Mouse (Mus musculus): ENCODE data around the gene Ptbp2. TPM values are rescaled to one million over a fixed set of nuclear protein-coding genes. Genes with fewer than 3 reads are reported as not detected.

Gene Ptbp2
- polyA plus RNA-seq, 1 experiment from 2014 or later = 240 TPM

DNA sequence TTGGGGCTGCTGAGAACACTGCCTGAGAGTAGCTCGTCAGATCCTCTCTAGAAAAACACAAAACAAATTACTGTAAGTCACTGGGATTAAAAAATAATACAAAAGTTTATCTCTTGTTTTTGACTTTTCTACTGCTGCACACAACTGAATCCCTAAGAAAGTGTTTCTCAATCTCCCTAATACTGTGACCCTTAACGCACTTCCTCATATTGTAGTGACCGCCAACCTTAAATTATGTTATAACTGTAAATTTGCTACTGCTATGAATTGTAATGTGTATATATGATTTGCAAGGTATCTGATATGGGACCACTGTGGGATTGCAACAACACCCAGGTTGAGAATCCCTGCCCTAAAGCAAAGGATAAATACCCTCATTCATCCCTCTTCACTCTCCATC lies 22.5 kb downstream of the Ptbp2 start:
- WGBS = 97% methylated on average over 3 of the region's 3 CpGs
- DNase-seq (ENCODE audit: extremely low spot score, low spot score) = no peak
- no peaks in the 10 kb centered on the region for H3K9me3 ChIP-seq
- peaks cover 46% of the 10 kb centered on the region for H3K36me3 ChIP-seq (replicated peaks)
- H3K4me3 ChIP-seq = no peak overlapping the region
- no peak overlapping the region for H3K27ac ChIP-seq
- H3K27me3 ChIP-seq (ENCODE audit: poor library complexity, severe bottlenecking) = no peaks in the 10 kb centered on the region
- H3K4me1 ChIP-seq = no peaks in the 10 kb centered on the region

DNA sequence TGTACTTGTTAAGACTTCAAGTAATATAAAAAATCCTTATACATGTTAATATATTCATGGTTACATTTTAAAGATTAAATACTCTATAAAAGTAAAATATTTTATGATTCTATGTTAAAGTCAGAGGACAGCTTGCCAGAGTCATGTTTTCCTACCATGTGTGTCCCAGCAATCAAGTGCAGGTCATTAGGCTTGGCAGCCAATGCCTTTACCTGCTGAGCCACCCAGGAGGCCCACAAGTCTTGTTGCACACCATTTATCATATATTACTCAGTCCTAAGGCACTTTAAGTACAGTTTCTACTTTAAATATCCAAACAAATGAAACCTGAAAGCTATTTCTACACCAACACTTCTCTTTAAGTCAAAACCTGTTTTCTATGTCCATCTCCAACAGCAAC lies 30.5 kb downstream of the Ptbp2 start:
- Histone ChIP-seq H3K36me3 (replicated peaks) (peaks cover 56% of the 10 kb centered on the region), H3K9me3 (no peaks in the 10 kb centered on the region), H3K27me3 (ENCODE audit: poor library complexity, severe bottlenecking) (no peaks in the 10 kb centered on the region), H3K27ac (no peak overlapping the region), H3K4me3 (no peak overlapping the region), H3K4me1 (no peaks in the 10 kb centered on the region)
- DNase-seq (ENCODE audit: extremely low spot score, low spot score) = no peak

DNA sequence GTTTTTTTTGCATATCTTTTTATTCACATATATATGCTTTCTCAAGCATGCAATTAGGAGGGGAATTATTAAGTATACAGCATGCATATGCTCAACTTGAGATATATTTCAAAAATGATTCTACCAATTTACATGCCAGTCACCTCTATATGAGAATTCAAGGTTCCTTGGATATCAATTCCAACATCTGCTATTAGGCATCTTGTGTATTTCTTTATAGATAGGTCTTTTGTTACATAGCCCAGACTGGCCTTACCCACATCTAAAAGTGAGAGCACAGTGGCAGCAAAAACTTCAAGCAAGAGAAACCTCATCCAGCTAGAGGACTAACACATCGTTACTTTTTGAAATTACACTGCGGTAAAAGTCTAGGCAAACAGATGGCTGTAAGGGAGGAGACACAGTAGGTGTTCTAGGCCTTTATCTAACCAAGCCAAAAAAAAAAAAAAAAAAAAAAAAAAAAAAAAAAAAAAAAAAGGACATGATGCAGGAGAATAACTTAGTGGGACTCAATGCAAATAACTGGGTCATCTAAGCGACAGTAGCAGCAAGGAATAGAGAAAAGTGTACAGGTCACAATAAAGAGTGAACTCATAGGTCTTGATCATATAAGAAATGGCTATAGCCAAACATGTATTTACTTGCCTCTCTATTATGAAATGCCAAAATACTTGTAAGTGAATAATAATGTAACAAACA lies 34.6 kb downstream of the Ptbp2 start:
- no peaks in the 10 kb centered on the region for H3K27me3 ChIP-seq (ENCODE audit: poor library complexity, severe bottlenecking)
- peaks cover 68% of the 10 kb centered on the region for H3K36me3 ChIP-seq (replicated peaks)
- H3K4me1 ChIP-seq = no peaks in the 10 kb centered on the region
- 85% methylated on average over 3 of the region's 3 CpGs for WGBS
- no peak overlapping the region for H3K27ac ChIP-seq
- H3K4me3 ChIP-seq = no peak overlapping the region
- no peak for DNase-seq (ENCODE audit: extremely low spot score, low spot score)
- no peaks in the 10 kb centered on the region for H3K9me3 ChIP-seq

DNA sequence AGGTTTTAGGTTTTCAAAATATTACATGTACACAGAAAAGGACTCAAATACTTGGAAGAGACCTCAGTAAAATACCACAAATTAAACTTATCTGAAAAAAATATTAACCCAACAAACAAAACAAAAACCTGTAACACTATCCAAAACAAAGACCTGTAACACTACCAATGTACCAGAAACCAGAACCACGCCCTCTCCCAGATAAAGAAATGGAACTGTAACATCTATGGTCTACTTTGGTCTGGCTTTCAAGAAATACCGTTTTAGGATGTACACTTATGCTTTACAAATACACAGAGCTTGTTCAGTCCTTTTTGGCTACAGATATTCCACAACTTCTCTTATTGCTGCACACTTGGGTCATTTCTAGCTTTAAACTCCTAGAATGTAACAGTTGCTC lies 35.1 kb downstream of the Ptbp2 start:
- Histone ChIP-seq H3K27me3 (ENCODE audit: poor library complexity, severe bottlenecking) (no peaks in the 10 kb centered on the region), H3K4me1 (no peaks in the 10 kb centered on the region), H3K9me3 (no peaks in the 10 kb centered on the region), H3K27ac (no peak overlapping the region), H3K36me3 (replicated peaks) (peaks cover 73% of the 10 kb centered on the region), H3K4me3 (no peak overlapping the region)
- 93% methylated on average over 2 of the region's 2 CpGs for WGBS
- DNase-seq (ENCODE audit: extremely low spot score, low spot score) = no peak

DNA sequence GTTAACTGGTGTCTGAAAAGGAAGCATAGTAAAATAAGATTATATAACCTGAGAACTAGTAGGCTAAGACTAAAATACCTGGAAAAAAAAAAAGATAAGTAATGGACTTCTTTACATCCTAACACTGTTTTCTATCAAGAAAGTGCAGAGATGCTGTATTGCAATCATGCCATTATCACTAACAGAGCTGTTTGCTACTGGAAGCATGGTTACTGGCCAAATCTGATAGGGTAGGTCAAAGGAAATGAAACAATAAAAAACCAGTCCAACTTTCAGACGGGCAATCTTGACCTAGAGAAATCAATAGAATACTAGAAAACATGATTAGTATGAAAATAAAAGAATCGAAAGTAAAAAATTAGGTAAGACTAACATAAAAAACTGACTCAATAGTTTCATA lies 37.6 kb downstream of the Ptbp2 start:
- Histone ChIP-seq H3K9me3 (no peaks in the 10 kb centered on the region), H3K27ac (no peak overlapping the region), H3K4me1 (no peaks in the 10 kb centered on the region), H3K27me3 (ENCODE audit: poor library complexity, severe bottlenecking) (no peaks in the 10 kb centered on the region), H3K4me3 (no peak overlapping the region), H3K36me3 (replicated peaks) (peaks cover 85% of the 10 kb centered on the region)
- DNase-seq (ENCODE audit: extremely low spot score, low spot score) = no peak
- over 99% methylated on average over 2 of the region's 2 CpGs for WGBS

DNA sequence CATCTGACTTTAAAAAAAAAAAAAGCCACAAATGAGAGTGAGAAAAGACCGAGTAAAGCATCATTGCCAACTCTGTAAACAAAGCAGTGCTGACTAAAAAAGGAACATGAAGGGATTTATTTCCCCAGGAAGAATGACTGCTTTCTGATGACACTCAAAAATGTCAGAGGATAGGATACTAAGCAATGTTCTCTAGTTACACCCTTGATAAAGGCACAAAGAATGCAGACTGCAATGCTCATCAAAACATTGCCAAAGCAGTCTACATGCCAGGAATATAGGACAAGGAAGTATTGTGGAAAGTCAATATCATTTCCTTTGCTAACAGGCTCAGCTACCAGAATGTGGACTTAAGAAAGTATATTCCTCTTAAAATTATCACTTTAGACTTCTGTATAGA lies 38.5 kb downstream of the Ptbp2 start:
- 87% methylated on average over 1 of the region's 1 CpGs for WGBS
- H3K9me3 ChIP-seq = no peaks in the 10 kb centered on the region
- H3K27me3 ChIP-seq (ENCODE audit: poor library complexity, severe bottlenecking) = no peaks in the 10 kb centered on the region
- H3K4me3 ChIP-seq = no peak overlapping the region
- DNase-seq (ENCODE audit: extremely low spot score, low spot score) = no peak
- peaks cover 81% of the 10 kb centered on the region for H3K36me3 ChIP-seq (replicated peaks)
- H3K27ac ChIP-seq = no peak overlapping the region
- no peaks in the 10 kb centered on the region for H3K4me1 ChIP-seq

DNA sequence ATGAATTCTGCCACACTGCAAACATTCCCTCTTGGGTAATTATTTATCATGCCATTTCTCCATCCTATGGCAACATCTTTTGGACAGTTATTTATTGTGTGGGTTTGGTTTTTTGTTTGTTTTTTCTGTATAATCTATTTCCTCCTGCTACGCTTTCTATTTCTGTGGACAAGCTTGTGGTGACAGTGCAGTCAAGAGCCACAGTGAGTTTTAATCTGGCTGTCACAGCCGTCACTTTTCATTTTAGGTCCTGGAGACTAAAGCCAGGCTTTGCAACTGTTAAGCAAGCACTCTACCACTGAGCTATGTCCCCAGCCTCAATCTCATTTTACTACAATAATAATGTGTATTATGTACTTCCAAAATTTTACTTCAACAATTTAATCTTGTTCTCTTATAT lies 54.4 kb downstream of the Ptbp2 start:
- Histone ChIP-seq H3K36me3 (replicated peaks) (peaks cover 58% of the 10 kb centered on the region), H3K27ac (no peak overlapping the region)
- DNase-seq (ENCODE audit: extremely low spot score, low spot score) = no peak

DNA sequence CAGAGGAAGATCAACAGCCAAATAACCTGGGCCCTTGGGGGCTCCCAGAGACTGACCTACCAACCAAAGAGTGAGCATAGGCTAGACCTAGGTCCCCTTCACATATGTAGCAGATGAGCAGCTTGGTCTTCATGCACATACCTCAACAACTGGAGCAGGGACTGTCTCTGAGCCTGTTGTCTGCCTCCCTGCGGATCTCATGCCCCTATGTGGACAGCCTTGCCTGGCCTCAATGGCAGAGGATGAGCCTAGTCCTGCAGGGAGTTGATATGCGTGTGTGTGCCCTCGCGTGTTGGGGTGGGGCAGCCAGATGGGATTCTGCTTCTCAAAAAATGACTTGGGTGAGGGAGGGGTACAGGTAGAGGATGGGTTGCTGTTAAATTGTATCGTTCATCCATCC lies 72.2 kb downstream of the Ptbp2 start:
- no peaks in the 10 kb centered on the region for H3K9me3 ChIP-seq
- H3K4me1 ChIP-seq = no peaks in the 10 kb centered on the region
- no peak overlapping the region for H3K27ac ChIP-seq
- 95% methylated on average over 5 of the region's 5 CpGs for WGBS
- DNase-seq (ENCODE audit: extremely low spot score, low spot score) = no peak
- peaks cover 31% of the 10 kb centered on the region for H3K36me3 ChIP-seq (replicated peaks)
- H3K27me3 ChIP-seq (ENCODE audit: poor library complexity, severe bottlenecking) = no peaks in the 10 kb centered on the region
- no peak overlapping the region for H3K4me3 ChIP-seq

More for the DNA sequence above, 54.4 kb downstream of the Ptbp2 start:
- 95% methylated on average over 2 of the region's 2 CpGs for WGBS
- H3K4me1 ChIP-seq = no peaks in the 10 kb centered on the region
- H3K9me3 ChIP-seq = no peaks in the 10 kb centered on the region
- no peaks in the 10 kb centered on the region for H3K27me3 ChIP-seq (ENCODE audit: poor library complexity, severe bottlenecking)
- H3K4me3 ChIP-seq = no peak overlapping the region

DNA sequence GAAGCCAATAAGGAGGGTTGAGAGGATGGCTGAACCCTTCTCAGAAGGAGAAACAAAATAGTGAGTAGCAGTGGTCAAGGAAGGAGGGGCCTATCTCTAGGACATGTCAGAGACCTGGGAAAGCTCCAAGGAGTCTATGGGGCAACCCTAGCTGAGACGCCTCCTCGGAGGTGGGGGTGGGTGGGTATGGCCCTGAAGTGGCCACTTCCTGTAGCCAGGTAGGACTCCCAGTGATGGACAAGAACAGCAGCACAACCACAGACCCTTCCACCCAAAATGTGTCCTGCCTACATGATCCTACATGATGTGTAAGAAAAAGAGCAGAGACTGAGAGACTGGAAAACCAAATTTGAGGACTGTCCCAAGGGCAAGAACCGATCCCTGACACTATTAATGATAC lies 72.8 kb downstream of the Ptbp2 start:
- Histone ChIP-seq H3K9me3 (no peaks in the 10 kb centered on the region), H3K27me3 (ENCODE audit: poor library complexity, severe bottlenecking) (no peaks in the 10 kb centered on the region), H3K4me3 (no peak overlapping the region), H3K27ac (no peak overlapping the region), H3K4me1 (no peaks in the 10 kb centered on the region), H3K36me3 (replicated peaks) (peaks cover 26% of the 10 kb centered on the region)
- WGBS = 89% methylated on average over 3 of the region's 3 CpGs
- no peak for DNase-seq (ENCODE audit: extremely low spot score, low spot score)

DNA sequence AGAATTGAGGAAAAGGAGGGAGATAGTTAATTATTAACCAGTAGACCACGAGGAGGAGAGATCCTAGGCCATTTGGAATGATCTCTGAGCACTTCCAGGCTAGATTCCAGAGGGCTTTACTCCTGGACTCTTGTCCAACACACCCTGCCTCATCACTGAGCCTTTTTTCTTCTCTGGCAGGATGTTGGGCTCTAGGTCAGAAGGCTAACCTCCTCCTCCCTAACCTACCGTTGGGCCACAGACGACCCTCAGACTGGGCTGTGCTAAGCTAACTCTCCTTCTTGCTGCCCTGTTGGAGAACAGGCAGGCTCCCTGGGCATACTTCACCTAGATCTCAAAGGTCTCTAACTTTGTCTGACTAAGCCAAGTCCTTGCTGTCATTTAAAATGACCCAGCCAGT lies 82.8 kb downstream of the Ptbp2 start:
- Histone ChIP-seq H3K27me3 (ENCODE audit: poor library complexity, severe bottlenecking) (no peaks in the 10 kb centered on the region), H3K4me1 (no peaks in the 10 kb centered on the region)
- WGBS = 73% methylated on average over 3 of the region's 3 CpGs

DNA sequence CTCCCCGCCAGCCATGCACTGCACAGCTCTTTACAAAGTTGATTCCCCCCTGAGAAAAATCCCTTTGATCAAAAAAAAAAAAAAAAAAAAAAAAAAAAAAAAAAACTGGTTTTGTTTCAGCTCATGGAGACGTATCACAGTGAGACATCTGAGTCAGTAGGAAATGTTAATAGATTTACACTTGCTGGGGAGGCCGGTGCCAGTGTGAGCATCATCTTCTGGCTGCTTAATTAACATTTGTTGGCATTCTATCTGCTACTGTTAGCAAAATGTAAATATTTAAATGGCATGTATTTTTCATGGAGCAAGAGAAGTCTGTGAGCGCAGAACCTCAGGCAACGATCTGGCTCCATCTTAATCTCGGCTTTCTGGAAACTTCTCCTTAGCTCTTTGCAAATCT lies 99.5 kb downstream of the Ptbp2 start:
- WGBS = 72% methylated on average over 6 of the region's 6 CpGs
- DNase-seq (ENCODE audit: extremely low spot score, low spot score) = no peak
- Histone ChIP-seq H3K4me3 (no peak overlapping the region), H3K27me3 (ENCODE audit: poor library complexity, severe bottlenecking) (no peaks in the 10 kb centered on the region), H3K36me3 (replicated peaks) (no peaks in the 10 kb centered on the region), H3K27ac (no peak overlapping the region), H3K9me3 (no peaks in the 10 kb centered on the region), H3K4me1 (peaks cover 11% of the 10 kb centered on the region)

More for the DNA sequence above, 82.8 kb downstream of the Ptbp2 start:
- Histone ChIP-seq H3K4me3 (no peak overlapping the region), H3K27ac (no peak overlapping the region), H3K9me3 (no peaks in the 10 kb centered on the region), H3K36me3 (replicated peaks) (no peaks in the 10 kb centered on the region)
- no peak for DNase-seq (ENCODE audit: extremely low spot score, low spot score)

Measured in forebrain, embryonic 10.5 days (tissue).